In genomic region chr13:102646271-102646771, GRCm38 (mm10) we compare ENCODE assay signal across 9 mouse cellular contexts. TPM values are rescaled to one million over a fixed set of nuclear protein-coding genes. Genes with fewer than 3 reads are reported as not detected.
DNase-seq lines count a peak whose midpoint lies in the region; ATAC-seq lines count a peak whose summit lies in the region.
"Had no signal": no experiment of that assay in that cellular context is flagged by ENCODE, and none has a peak within 500 bp of the region (broad histone marks: within the 10 kb centered on the region; RNA-seq: fewer than 3 reads in every experiment).

No protein-coding gene starts in this region.

- H3K36me3 ChIP-seq in intestine, embryonic 15.5 days: no peaks in the 10 kb centered on the region
- no peaks in the 10 kb centered on the region for H3K36me3 ChIP-seq in intestine, embryonic 16.5 days (ENCODE audit: control insufficient read depth, insufficient read depth, low read length)
- H3K36me3 ChIP-seq in kidney, embryonic 15.5 days: no peaks in the 10 kb centered on the region
- H3K36me3 ChIP-seq in forebrain, embryonic 10.5 days (replicated peaks): no peaks in the 10 kb centered on the region
- H3K36me3 ChIP-seq: neural tube, embryonic 13.5 days had no signal

- H3K4me3 ChIP-seq in intestine, embryonic 15.5 days (replicated peaks): no peak overlapping the region
- no peak overlapping the region for H3K4me3 ChIP-seq in intestine, embryonic 16.5 days (ENCODE audit: low read length)
- H3K4me3 ChIP-seq in brown adipose tissue, adult 24 weeks (ENCODE audit: insufficient read depth, low read depth, low read length): no peak overlapping the region
- no peak overlapping the region for H3K4me3 ChIP-seq in kidney, embryonic 15.5 days (replicated peaks)
- H3K4me3 ChIP-seq in forebrain, embryonic 10.5 days: no peak overlapping the region
- H3K4me3 ChIP-seq: neural tube, embryonic 13.5 days had no signal

- H3K4me2 ChIP-seq in intestine, embryonic 15.5 days (replicated peaks): no peak overlapping the region
- no peak overlapping the region for H3K4me2 ChIP-seq in intestine, embryonic 16.5 days (ENCODE audit: low read depth, low read length)
- H3K4me2 ChIP-seq in kidney, embryonic 15.5 days: no peak overlapping the region
- H3K4me2 ChIP-seq: neural tube, embryonic 13.5 days had no signal

- DNase-seq in lung, postnatal 4 days: peak; percentile 60 to 73
- DNase-seq in gastrocnemius, postnatal 4 days (ENCODE audit: low spot score in 2 of 2): no peak
- no peak for DNase-seq in forebrain, embryonic 10.5 days (ENCODE audit: extremely low spot score, low spot score)
- DNase-seq in urinary bladder, postnatal 25 days (ENCODE audit: low spot score): no peak

- no peak overlapping the region for H3K9ac ChIP-seq in intestine, embryonic 15.5 days
- H3K9ac ChIP-seq in intestine, embryonic 16.5 days (ENCODE audit: low read depth, low read length): no peak overlapping the region
- H3K9ac ChIP-seq in kidney, embryonic 15.5 days: no peak overlapping the region
- H3K9ac ChIP-seq: neural tube, embryonic 13.5 days had no signal

- no peak overlapping the region for H3K27ac ChIP-seq in intestine, embryonic 15.5 days
- H3K27ac ChIP-seq in intestine, embryonic 16.5 days (ENCODE audit: low read length): no peak overlapping the region
- H3K27ac ChIP-seq in brown adipose tissue, adult 24 weeks (replicated peaks; ENCODE audit: low read depth, low read length): peak overlapping the region; percentile 27
- peak overlapping the region; percentile 23; the same call in 1 of the 2 replicates for H3K27ac ChIP-seq in kidney, embryonic 15.5 days
- H3K27ac ChIP-seq in forebrain, embryonic 10.5 days: no peak overlapping the region
- H3K27ac ChIP-seq: neural tube, embryonic 13.5 days had no signal

- H3K4me1 ChIP-seq in intestine, embryonic 15.5 days (replicated peaks): peaks cover 3% of the 10 kb centered on the region; the same call in 1 of the 2 replicates
- H3K4me1 ChIP-seq in intestine, embryonic 16.5 days (ENCODE audit: control insufficient read depth, insufficient read depth, low read length): peaks cover 7% of the 10 kb centered on the region
- peaks cover 12% of the 10 kb centered on the region for H3K4me1 ChIP-seq in brown adipose tissue, adult 24 weeks (ENCODE audit: control insufficient read depth, insufficient read depth, insufficient read length, low read length)
- H3K4me1 ChIP-seq in kidney, embryonic 15.5 days: peaks cover 21% of the 10 kb centered on the region
- H3K4me1 ChIP-seq in forebrain, embryonic 10.5 days: peaks cover 23% of the 10 kb centered on the region

- 54% methylated on average over 10 of the region's 10 CpGs for WGBS in intestine, embryonic 15.5 days
- 60% methylated on average over 10 of the region's 10 CpGs for WGBS in intestine, embryonic 16.5 days
- WGBS in kidney, embryonic 15.5 days: 46% methylated on average over 10 of the region's 10 CpGs
- 81% methylated on average over 10 of the region's 10 CpGs for WGBS in forebrain, embryonic 10.5 days

- H3K9me3 ChIP-seq in intestine, embryonic 15.5 days: no peaks in the 10 kb centered on the region
- H3K9me3 ChIP-seq in intestine, embryonic 16.5 days (ENCODE audit: control insufficient read depth, low read length): no peaks in the 10 kb centered on the region
- H3K9me3 ChIP-seq in kidney, embryonic 15.5 days (replicated peaks): no peaks in the 10 kb centered on the region
- H3K9me3 ChIP-seq in forebrain, embryonic 10.5 days: no peaks in the 10 kb centered on the region
- H3K9me3 ChIP-seq: neural tube, embryonic 13.5 days had no signal

- H3K27me3 ChIP-seq in intestine, embryonic 15.5 days (replicated peaks): no peaks in the 10 kb centered on the region
- no peaks in the 10 kb centered on the region for H3K27me3 ChIP-seq in intestine, embryonic 16.5 days (replicated peaks; ENCODE audit: control insufficient read depth, insufficient read depth, low read length)
- no peaks in the 10 kb centered on the region for H3K27me3 ChIP-seq in kidney, embryonic 15.5 days
- peaks cover 20% of the 10 kb centered on the region for H3K27me3 ChIP-seq in forebrain, embryonic 10.5 days (ENCODE audit: poor library complexity, severe bottlenecking)

- ATAC-seq in intestine, embryonic 15.5 days: 0 out of 2 replicates have a peak, but pooled peaks have one; percentile 25
- ATAC-seq in intestine, embryonic 16.5 days: no peak; the same call in 1 of the 2 replicates
- peak; percentile 59; the same call in 1 of the 2 replicates for ATAC-seq in kidney, embryonic 15.5 days (replicated peaks; ENCODE audit: low FRiP score)

RNA-seq across cellular contexts. Expression of gene Cd180, which starts 47.0 kb away (rescaled TPM):
- 0.49 and 0.66 TPM in 2 replicates for polyA plus RNA-seq in intestine, embryonic 15.5 days (2015; fragmentation: Nextera tagmentation; extraction: Ambion mirVana)
- polyA plus RNA-seq in intestine, embryonic 16.5 days (2015; fragmentation: Nextera tagmentation; extraction: Ambion mirVana): 0.31 and 0.54 TPM in 2 replicates
- 1.0 and 1.7 TPM in 2 replicates for polyA plus RNA-seq in brown adipose tissue, adult 24 weeks (2012; ENCODE audit: insufficient read depth, insufficient read length, missing spikeins)
- polyA plus RNA-seq in kidney, embryonic 15.5 days (2015; fragmentation: Nextera tagmentation; extraction: Ambion mirVana): 0.40 and 0.76 TPM in 2 replicates
- total RNA-seq in gastrocnemius, postnatal 4 days (2021): 1 to 10 TPM; 1.8 to 2.0 TPM
- 0.06 and 0.07 TPM in 2 replicates for polyA plus RNA-seq in forebrain, embryonic 10.5 days (2016; fragmentation: Nextera tagmentation; extraction: Ambion mirVana)

Comparison
In these comparisons a context has a peak if more than half of its experiments do, and no peak if none do; other contexts are left out.
1. H3K27ac ChIP-seq: peak in brown adipose tissue, adult 24 weeks (single experiment) and kidney, embryonic 15.5 days (single experiment); none in intestine, embryonic 15.5 days (single experiment), intestine, embryonic 16.5 days (single experiment) and forebrain, embryonic 10.5 days (single experiment).
2. DNase-seq: peak in lung, postnatal 4 days (2 of 2); none in gastrocnemius, postnatal 4 days (0 of 2), forebrain, embryonic 10.5 days (single experiment) and urinary bladder, postnatal 25 days (single experiment).